Mouse (Mus musculus) brain, adult 2 months (tissue): Measurements from ENCODE around the gene Alpk1.

Experiments
- DNase-seq: peaks from one replicate; pipeline ENCODE4 v3.0.0; 2011; ENCODE audit warnings: low read depth, low spot score

Alpk1 gene

DNA sequence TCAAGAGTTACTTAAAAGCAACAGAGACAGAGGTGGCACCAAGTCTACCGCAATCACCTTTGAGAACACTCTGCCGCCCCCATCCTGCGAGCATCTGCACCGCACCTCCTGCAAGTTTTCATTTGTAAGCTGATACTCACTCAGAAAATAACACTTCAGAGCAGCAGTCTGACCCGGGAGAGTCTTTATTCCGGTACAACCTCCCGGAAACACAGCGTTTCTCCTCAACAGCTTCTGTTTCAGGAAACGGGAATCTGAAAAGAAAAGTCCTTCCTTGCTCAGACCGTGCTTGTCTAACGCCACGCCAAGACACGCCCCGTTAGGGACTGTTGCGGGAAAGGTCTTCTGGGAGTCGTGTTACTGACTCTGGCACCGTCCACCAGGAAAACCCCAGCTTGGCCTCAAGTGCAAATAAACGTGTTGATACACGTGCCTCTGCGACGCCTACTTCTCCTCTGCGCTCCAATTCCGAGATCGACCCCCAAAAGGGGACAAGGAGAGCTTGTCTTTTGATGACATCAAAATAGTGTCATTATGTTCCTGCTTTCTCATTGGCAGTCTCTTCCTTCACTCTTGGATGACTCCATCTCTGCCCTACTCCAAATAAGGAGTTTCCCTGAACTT, at the start of gene Alpk1:
Gene Alpk1 (minus strand): TSS at position 507 of the 624 bp plus-strand sequence.
- DNase-seq: peak; percentile 59

DNA sequence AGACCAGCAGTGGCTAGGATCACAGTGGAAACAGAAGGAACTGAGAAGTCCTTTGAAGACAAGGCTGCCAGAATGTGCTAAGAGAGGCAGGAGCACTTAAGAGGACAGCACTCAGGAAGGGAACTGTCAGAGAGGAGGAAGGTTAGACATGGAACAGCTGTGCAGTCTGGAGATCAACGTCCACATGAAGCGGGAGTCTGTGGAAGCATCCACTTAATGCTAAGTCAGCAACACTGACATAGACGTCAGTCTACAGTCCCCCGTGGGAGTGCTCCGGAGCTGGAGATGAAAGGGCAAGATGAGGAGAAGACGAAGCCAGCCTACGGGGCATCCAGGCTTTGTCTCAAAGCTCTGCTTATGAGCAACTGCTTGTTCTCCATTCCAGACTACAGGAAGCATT, 46.8 kb upstream of the Alpk1 start:
- peak; percentile 16 for DNase-seq

DNA sequence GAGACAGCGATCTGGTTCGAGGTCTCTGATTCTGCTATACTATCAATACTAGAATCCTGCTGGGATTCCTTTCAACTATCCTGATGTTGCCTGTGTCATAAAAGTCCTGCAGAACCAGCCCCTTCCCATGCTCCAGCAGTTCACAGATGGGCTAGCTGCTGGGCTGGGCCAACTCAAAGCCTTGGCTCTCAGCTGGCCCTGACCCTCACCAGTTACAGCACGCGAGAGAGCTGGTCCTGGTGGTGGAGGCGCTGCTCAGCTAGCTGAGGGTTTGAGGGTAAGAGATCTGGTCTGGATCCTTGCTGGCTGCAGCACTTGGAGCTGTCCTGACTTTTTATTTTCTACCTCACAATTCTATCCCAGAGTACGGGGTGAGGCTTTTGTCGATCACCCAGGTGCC, 46.2 kb upstream of the Alpk1 start:
- no peak for DNase-seq

DNA sequence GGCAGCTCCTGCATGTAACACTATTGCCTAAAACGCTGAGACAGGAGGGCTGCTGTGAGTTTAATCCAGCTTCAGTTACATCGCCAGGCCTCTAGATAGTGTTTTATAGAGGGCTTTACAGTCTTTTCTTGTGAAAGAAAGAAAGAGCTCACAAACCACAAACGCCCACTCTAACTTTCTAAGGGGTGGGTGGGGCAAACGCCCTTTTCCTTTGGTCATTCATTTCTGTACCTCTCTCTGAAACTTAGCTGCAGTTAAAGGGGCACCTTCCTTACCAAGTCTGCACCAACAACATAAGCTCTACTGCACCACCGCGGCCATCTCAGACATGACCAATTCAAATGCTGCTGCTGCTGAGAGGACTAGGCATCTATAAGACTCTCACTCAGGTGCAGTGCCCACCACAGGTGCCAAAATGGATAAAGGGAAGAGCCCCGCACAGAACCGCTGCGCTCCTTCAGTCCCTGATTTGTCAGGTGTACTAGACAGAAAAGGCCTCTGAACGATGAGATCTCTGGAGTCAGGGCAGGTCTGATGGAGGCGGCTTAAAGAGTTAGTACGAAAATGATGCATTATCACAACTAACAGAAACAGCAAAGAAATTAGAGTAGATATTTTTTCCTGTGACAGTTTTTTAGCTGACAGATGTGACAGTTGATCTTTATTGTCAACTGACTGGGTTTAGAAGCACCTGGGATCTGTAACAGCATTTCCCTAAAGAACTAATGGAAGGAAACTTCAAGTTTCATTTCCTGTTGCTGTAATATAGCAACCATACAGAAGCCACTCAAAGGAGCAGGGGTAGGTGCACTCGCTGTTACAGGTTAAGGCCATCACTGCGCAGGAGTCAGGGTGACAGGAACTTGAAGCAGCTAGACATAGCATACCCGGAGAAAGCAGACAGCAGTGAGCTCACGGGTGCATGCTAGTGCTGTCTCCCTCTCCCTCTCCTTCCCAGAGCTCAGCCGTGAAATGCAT, 43.8 kb upstream of the Alpk1 start:
- no peak for DNase-seq

DNA sequence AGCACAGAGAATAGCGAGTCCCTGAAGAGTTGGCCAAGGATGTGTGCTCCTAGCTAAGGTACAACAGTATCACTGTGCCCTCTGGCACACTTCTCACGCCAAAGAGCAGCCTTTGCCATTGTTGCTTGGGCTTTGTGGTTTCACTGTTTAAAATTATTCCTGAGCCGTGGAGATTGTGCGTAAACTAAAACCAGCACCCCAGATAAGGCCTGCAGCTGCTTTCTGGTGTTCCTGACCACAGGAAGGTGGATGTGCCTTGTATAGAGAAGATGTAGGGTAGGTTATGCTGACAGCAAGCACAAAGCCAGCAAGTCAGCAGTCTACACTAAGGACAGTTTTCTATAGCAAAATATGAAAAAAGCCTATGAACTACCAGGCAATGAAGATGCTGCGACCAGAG, 40.9 kb upstream of the Alpk1 start:
- no peak for DNase-seq

DNA sequence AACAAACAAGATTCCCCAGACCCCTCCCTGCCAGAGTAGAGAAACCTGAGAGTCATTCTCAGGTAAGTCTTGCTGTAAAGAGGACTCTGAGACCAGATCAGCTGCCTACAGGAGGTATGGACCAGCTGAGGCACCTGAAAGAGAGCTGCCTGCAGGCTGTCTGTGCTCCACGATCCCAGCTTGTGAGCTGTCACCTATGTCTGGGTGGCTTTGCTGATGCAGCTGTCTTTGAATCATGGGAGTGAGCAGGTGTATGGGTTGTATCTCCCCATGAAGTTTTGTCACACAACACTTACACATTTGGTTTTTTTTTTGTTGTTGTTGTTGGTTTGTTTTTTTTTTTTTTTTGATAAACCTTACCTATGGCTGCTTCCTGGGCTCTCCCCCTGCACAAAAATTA, 40.1 kb upstream of the Alpk1 start:
- no peak for DNase-seq

DNA sequence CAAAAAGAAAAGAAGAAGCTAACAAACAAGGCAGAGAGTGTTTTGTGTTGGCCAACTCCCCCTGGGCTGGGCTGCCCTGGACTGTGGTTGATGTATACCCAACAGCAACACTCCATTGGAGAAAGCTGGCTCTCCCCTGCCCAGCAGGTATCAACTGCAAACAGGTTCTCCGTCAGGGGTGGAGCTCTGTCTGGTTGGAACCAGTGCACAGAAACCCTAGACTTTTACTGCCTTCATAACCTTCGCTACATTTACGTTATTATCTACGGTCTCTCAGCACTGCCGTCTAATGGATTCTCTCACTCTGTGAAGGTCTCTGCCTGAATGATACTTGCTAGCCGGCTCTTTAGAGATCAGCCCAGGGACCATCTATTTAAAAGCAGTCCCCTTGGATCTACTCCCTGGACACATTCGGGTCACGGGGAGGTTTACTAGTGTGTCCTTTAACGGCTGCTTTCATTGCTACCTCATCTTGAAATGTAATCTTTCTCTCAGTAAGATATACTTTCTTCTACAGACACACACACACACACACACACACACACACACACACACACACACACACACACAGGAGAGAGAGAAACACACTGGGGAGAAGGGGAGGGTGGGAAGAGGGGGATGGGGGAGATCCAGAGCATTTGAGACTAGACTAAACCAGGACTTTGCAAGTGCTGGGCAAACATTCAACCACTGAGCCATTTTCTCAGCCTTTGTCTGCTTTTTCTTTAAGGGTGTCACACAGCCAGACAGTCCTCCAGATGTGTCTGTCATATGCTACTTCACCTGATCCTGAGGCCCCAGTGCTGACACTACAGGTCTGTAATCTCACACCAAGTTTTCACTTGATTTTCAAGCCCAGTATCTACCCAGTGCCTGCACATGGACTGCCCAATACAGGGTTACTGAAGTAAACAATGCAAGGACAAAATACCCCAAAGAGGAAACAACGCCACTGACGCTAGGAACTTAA, 38.7 kb upstream of the Alpk1 start:
- DNase-seq: no peak

DNA sequence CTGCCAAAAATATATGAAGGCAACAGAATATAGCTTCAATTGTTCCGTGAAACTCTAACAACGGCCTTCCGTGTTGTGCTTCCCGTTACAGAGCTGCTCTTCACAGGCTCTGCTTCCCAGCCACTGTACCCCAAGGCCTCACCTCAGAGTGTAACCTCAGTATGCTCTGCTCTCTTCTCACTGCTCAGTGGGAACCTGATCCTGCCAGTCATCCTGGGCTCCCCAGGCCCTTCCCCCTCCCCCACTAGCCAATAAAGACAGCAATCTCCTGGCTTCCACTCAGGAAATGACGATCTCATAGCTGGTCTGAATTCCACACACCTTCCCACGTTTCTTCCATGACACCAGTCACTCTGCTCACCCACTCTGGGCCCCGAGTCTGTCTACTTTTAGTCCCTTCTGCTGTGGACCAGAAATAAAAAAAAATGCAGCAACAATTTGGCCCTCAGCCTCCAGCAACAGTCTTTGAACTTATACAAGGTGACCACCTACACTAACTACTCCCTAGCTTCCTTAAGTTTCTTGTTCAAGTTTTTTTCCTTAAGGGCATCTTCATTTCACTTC, 36.9 kb upstream of the Alpk1 start:
- DNase-seq: no peak

DNA sequence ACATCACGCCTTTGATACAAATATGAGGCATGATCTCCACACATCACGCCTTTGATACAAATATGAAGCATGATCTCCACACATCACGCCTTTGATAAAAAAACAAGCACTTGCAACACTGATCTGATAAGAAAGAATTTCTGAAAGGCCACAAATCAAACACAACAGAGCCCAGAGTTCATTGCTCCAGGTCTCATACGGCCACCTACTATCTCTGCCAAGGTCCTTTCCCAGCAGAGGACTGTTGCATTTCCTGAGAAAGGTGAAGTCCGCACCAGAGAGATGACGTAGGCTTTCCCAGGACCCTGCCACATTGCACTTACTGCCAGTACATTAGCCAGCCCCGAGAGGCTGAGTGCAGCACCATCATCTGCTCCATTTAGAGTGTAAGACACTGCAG, 28.8 kb upstream of the Alpk1 start:
- no peak for DNase-seq

DNA sequence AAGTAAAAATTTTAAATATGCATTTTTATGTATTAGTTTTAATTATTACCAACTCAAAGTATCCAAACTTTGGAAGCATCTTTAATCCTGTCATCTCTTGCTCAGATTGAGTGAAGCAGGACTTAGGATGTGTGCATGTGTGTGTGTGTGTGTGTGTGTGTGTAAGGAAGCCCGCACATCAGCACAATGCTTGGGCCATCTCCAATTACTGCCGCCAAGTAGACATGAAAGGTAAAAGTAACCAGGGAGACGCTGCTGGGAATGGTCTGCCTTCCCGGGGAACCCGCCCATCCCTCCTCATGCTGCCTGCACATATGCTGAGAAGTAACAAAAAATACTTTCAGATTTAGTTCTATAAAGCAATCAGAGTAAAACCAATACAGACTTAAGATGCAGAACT, 27.5 kb upstream of the Alpk1 start:
- no peak for DNase-seq

DNA sequence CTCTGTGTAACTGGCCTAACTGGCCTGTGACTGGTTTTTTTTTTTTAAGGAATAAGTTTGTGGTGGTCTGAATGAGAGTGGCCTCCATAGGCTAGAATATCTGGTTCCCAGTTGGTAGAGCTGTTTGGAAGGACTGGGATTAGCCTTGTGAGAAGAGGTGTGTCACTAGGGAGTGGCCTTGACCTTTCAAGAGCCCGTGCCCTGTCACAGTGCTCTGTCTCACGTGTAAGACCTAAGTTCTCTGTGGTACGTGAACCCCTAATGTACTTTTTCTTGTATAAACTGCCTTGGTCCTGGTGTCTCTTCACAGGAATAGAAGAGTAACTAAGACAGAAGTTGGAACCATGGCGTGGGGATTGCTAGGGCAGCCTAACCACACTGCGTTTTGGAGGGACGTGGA, 25.7 kb upstream of the Alpk1 start:
- no peak for DNase-seq

DNA sequence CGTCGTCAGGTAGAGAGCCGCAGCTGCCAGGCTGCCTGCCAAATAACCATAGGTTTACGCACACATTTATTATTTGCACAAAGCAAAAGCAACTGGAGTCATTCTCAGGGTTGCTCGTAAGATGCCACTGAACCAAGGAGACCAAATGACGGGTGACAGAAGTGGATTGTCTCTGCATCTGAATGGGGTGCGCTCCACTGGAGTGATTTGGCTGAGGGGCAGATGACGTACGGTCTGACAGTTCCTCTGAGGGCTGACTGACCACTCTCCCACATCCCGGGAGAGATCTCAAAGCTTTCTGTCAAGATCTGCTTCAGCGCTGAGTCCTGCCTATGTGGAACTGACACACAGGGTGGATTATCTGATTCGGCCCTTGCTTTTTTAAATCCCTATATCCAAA, 24.7 kb upstream of the Alpk1 start:
- DNase-seq: no peak

DNA sequence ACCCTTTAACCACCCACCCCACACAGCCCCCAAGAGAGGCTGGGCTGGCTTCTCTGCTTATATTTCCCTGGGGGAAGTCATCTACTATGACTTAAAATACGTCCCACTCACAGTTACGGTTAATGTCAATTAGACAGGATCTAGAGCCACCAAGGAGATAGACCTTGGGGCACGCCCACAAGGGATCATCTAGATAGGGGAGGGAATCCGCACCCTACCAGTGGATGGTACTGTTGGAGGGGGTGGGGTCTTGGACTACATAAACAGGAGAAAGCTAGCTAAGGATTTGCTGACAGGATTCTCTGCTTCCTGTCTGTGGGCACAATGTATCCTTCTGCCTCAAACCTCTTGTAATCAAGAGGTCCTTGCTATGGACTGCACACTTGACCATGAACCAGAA, 24.1 kb upstream of the Alpk1 start:
- no peak for DNase-seq

DNA sequence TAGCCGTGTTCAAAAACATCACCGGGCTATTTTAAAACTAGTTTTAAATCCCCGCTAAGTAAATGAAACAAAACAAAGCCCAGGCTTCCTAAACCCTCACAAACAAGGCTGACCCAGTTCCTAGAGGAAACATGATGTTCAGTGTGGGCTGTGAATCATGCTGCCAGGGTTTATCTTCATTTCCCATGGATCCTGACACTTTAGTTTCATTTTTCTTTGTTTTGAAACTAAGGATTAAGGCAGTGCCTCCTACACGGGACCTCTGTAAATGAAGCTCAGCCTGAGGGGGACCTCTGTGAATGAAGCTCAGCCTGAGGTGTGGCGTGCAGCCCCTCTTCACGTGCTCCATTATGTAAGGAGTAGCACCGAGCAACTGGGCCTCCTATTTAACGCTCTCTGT, 22.5 kb upstream of the Alpk1 start:
- DNase-seq: peak; percentile 47

DNA sequence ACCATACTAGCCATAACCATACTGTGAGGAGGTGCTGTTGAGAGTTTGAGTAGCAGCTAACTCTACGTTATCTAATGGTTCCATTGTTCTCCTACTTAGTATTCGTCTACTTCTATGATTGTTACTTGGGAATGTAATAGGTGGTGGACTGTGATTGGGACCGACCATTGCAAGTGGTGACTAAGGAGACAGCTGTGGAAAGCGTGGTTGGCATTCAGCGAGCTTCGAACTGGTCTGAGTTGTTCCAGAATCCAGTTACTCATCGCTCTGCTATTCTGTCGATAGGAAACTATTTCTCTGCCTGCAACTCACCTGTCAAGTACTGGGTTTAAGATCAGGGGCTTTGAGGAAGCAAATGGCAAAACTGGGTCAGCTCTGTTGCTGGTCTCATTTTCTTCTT, 20.8 kb upstream of the Alpk1 start:
- DNase-seq: no peak

DNA sequence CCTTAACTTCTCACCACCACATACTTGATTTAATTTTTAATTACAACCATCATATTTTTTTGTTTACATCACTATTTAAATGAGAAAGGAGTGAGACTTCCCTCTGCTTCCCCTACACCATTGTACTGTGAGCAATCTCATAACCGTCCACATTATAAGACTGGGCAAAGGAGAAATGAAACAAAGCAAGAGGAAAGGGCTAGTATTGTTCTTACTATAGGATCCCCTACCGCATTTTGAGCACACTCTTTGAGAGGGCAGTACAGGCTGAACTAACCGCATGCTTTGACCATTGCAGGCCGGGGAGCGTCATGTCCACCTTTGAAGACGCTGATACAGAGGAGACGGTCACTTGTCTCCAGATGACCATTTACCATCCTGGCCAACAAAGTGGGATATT, 15.9 kb upstream of the Alpk1 start:
- DNase-seq: no peak

DNA sequence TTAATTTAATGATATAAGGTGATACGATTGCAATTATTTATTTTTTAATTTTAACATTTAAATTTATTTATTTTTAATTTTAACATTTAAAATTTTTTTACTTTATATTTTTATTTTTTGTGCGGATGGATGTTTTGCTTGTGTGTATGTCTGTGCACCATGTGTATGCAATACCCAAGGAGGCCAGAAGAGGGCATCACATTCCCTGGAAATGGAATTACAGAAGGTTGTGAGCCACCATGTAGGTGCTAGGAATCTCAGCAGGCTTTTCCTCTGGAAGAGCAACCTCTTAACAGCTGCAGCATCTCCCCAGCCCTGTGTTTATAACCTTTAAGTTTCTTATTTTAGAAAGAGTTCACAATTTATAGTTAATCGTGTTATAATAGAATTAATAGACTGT, 15.4 kb upstream of the Alpk1 start:
- DNase-seq: no peak

DNA sequence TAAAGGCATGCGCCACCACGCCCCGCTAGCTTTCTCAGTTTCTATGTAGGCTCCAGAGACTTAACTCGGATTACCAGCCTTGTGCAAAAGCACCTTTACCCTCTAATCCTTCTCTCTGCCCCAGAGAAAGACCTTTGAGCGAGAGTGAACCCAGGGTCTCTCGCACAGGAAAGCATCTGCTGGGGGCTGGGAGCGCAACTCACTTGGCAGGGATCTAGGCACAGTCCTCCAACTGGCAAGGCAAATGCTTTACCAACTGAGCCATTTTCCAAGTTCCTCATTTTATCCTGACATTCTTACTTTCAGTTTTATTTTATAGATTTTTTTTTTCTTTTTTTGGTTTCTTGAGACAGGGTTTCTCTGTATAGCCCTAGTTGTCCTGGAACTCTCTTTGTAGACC, 12.7 kb upstream of the Alpk1 start:
- DNase-seq: no peak

DNA sequence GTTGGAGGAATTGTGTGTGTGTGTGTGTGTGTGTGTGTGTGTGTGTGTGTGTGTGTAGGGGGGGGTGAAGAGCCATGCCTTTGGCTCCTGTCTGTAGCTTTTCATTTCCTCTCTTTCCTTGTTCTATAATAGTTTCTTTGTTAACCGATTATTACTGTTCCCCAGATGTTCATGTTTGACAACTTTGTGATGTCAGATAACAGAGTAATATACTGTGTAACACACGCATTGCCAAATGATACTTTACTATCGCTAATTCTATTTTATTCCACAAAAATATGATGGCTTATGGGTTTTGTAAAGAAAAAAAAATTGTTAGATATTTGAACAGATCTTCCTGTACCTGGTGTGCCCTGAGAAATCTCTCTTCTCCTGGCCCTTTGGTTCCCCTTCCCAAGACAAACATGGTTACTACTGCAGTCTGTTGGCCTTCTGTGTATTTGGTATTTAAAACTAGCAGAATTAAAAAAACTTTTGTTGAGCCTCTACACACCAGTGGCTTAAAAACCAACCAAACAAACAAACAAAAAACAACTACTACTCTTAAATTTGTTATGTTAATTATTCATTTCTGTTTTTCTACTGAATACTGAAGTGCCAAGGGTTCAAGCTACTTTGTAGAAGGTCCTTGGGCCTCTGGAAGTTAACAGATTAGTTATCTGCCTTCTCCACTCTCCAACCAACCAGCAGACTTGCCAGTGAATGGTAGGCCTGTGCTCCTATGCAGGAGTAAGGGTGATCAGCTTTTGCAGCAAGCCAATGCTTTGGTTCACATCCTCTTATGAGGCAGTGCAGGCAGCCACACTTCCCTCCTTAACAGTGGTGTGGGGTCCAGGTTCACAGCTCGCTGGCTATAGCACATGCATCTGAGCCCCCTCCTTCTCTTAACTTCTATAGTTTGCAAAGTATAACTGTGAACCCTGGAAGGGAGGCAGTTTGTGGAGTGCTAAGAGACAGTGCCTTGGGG, 11.6 kb upstream of the Alpk1 start:
- no peak for DNase-seq

DNA sequence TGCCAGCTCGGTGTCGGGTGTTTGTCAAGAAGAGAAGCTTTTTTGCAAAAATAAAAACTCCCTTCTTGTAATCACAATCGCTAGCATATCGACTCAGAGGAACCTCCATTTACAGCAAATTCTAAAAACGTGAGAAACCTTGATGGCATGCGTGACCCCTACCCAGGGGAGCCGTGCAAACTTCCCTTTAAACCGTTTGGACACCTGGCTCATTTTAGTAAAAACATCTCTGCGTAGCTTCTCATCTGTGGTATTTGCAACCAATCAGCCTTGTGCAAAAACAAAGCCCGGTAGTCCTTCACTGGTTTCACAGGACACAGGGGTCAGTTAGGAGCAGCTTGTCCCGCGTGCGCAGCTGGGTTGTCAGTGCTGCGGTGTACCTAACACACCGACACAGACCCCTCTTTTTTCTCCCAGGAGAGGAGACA, 10.7 kb upstream of the Alpk1 start:
- no peak for DNase-seq
